Mouse (Mus musculus): ENCODE data around the gene Il6ra.

DNA sequence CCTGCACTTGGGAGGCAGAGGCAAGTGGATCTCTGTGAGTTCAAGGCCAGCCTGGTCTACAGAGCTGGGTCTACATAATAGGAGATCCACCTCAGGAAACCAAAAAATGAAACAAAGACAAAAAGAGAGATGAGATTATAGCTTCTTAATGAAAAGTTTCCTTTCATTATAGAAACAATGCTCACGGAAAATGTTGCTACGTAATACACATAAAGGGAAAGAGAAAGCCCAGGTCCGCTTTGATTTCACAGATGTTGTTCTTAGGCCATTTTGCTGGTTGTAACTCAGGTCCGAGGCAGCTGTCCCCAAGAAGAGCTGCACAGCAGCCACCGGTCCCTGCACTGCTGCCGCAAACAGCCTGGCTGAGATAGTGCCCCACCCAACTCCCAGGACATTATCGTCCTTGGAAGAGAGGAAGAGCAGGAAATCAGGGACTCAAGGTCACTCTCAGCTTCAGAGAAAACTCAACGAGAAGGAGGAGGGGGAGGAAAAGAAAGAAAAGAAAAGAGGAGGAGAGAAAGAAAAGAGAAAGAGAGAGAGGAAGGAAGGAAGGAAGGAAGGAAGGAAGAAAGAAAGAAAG, 50.7 kb downstream of the Il6ra start:
- no peak for TF ChIP-seq CTCF (IDR thresholded peaks at IDR 0.05; ENCODE audit: borderline replicate concordance, control insufficient read depth, extremely low read depth, insufficient read depth, low read length, poor library complexity)
- no peak for TF ChIP-seq POLR2A (IDR thresholded peaks at IDR 0.05; ENCODE audit: control insufficient read depth, extremely low read depth, insufficient read depth, low read length, poor library complexity)
